Mouse (Mus musculus): ENCODE results near the gene Tnfsf12.

Gene Tnfsf12

DNA sequence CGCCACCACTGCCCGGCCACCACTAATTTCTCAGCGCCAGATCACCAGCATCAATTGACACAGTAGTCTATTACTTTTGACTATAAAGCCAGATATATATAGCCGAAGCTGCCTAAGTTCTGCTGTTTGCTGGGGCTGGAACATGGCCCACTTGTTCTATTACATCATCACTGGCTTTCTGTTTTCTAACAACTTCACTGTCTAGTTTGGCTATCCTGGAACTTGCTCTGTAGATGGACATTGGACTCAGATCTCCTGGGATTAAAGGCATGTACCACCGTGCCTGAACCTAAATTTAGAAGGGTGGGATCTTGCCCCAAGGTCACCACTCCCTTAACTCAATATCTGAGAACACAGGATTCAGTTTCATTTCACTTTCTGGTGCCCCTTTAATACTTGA is 49.8 kb downstream of the Tnfsf12 start:
- DNase-seq = no peak
